Mouse (Mus musculus) ovary, postnatal 36 days (tissue): ENCODE data around the gene Grik3.
A peak's percentile ranks its signal among the peaks of the same experiment; 100 is the strongest.

Experiments
- DNase-seq: peaks from one replicate; pipeline ENCODE4 v3.0.0; 2022; ENCODE audit warnings: low spot score, mixed read lengths

Gene Grik3

DNA sequence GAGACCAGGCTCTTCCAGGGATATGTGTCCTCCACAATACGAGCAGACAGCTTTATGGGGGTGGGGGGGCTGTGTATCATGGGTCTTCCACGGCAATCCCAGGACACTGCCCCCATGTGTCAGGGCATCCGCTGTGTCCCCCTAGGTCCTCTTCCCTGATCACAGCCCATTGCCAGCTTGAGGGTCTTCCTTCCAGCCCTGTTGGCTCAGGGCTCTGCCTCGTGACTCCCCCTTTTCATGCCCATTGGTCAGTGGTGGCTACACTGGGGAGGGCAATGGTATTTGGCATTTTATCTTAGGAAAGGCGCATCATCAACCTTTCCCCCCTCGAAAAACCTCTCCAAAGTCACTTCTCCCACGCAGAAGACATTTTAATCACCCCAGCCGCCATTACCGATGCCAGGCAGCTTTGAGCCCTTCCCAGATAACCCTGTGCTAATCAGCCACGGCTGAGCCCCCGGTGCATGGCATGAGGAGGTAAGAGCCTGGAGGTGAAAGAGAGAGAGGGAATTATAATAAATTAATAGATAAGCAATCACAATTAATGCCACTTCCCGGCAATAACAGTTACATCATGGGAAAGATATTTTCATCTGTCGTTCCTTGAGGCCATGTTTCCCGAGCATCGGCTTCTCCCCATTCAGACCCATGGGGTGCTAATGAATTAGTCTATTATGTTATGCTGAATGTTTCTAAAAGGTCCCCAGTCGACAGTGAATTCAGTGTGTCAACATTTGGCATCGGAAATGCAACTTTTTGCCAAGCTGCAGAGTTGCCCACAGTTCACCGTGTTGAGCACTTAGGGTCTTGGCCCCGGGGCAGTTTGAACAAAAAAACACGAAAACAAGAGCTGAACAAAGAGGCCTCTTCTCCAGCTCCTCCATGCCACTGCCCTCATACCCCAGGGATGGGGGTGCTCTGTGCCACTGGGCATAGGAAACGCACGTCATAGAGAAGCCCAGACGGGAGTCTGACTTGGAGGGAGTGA lies 154.4 kb downstream of the Grik3 start:
- DNase-seq, result no peak

DNA sequence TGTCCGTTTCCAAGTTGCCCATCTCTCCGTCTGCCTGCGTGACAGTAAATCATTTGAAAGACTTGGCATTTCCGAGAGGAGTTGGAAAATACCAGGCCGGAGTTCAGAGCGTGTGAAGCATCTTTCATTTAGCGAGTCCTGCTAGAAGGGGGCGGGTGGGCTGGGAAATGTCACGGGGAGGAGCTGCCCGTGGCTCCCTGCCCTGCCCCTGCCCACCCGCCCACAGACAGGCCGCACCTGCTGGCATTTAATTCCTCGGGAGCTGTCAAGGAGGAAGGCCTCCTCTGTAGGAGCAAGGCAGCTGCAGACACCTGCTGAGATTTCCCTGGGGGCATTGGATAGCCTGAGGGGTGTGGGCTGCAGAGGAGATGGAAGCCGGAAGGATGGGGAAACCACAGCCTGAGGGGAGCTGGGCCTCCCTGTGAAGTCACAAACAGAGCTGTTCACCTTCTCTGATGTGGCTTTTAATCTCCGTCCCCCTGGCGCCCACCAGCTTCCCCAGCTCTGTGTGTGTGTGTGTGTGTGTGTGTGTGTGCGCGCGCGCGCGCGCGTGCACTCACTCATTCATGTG lies 161.3 kb downstream of the Grik3 start:
- DNase-seq, result no peak

DNA sequence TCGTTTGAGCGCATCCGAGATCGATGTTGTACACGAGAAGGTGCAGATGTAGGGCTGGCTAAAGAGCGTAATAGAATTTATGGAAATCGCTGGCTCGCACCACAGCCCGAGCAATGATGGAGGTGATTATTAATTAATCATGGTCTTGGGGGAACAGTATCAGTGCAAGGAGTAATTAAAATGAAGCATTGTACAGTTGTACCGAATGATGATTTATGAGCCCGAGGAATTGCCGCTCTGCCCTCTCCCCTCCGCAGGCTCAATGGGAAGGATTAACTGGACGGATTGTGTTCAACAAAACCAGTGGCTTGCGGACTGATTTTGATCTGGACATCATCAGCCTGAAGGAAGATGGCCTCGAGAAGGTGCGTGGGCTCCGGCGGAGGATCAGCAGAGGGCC lies 165.5 kb downstream of the Grik3 start:
- no peak for DNase-seq

DNA sequence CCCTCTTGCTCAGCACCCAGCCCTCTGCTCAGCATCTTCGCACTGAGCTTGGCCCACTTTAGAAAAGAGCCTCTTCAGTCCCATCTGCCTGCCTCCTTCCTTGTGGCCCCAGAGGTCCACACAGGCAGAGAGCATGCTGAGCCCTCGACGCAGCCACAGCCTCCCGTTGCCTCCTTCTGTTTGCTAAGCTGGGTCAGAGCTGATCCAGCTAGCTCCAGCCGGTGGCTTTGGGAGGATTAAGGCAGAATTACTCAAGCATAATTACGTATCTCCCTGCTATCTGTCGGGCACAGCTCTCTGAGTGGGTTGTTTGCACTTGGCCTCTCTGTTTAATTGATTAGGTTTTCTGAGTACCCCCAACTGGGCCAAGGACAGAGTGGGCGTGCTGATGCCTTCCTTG lies 167.9 kb downstream of the Grik3 start:
- DNase-seq, result no peak

DNA sequence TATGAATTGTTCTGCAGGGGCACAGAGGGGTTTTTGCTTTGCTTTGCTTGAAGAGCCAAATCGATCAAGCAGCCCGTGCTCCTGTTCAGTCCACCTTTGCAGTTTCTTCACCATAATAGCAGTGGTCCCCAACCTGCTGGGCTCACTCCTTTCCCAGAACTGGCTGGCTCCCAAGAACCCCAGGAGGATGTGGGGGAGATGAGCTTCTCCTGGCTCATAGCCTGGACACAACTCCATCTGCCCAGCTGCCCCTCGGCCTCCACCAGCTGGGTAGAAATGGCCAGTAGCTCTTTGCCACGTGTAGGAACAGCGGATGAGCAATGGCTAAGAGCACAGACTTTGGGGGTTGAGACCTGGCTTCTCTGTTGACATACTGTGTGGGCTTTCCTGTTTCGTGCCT lies 171.5 kb downstream of the Grik3 start:
- DNase-seq, result no peak

DNA sequence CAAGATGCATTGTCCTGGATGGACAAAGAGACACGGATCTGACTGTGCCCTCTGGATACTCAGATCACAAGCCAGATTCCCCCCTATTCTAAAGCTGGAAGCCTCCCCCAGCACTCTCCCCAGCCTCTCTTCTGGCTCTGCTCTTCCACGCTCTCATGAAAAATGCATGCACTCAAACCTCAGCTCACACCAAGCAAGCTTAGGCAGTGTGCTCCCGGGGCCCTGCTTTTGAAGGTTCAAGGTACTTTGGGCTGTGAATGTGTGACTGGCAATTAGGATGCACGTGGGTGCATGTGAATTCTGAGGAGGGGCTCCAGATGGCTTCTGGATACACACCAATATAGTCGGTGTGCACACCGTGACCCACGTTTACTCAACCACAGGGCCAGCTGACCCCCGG lies 172.8 kb downstream of the Grik3 start:
- DNase-seq, result no peak

DNA sequence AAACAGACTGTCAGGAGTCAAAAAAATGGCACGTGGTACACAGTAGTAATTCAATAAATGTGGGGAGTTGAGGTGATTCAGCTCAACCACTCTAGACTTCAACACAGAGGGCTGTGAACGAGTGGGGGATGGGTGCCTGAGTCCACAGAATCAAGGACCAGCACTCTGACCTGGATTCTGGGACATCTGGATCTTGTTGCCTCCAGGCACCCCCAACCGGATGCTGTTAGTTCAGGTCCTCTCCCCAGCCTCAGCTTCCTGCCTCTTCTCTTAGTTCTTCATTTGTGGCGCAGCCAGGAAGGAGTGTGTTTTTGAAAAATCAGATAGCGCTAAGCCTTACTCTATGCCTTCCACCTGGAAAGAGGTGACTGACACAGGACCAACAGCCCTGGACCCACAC lies 175.5 kb downstream of the Grik3 start:
- DNase-seq, result no peak

DNA sequence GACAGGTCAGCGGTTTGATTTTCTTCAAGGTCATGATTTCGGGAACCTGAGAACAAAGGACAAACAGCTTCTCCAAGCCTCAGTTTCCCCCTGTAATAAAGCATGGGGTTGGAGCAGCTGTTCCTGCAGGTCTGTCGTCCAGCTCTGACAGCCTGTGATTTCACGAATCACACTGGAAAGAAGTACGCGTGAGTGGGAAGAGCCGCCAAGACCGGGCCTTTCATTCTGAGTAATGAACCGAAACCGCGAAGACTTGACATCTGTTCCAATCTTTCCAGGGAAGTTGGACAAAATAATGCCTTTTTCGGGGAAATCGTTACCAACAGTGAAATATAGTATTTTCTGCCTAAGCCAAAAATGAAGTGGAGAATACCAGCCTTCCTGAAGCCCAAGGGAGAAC lies 191.5 kb downstream of the Grik3 start:
- DNase-seq, result no peak

DNA sequence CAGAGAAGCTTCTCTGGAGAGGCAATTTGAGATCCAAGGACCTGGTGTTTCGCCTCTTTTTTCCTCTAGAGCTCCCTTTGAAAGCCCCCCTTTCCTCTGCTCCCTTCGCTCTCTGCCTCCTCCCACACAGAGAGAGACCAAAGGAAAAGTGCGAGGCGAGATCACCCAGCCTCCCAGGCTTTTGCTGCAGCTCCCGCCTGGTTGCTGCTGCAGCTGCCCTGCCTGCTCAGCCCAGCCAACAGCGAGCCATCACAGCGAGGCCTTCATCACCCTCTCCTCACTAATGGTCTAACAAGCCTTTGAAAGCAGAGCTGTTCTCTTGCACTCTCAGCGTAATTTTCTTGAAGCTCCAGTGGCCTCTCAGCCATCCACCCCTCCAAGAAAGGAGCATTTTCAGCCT lies 196.6 kb downstream of the Grik3 start:
- DNase-seq, result no peak

DNA sequence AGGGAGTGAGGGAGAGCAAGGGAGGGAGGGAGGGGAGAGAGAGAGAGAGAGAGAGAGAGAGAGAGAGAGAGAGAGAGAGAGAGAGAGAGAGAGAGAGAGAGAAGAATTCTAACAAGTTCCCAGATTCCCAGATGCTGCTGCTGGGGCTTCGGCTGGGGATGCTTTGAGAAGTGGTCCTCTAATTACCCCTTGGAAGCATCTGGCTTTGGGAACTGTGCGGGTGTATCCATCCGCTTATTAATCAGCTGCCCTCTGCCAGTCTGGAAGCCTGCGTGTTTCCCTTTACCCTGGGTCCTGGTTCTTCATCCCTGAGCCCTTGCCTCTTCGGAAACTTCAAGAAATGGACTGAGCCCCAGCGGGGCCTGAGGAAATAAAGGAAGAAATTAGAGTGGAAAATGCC lies 204.9 kb downstream of the Grik3 start:
- no peak for DNase-seq

DNA sequence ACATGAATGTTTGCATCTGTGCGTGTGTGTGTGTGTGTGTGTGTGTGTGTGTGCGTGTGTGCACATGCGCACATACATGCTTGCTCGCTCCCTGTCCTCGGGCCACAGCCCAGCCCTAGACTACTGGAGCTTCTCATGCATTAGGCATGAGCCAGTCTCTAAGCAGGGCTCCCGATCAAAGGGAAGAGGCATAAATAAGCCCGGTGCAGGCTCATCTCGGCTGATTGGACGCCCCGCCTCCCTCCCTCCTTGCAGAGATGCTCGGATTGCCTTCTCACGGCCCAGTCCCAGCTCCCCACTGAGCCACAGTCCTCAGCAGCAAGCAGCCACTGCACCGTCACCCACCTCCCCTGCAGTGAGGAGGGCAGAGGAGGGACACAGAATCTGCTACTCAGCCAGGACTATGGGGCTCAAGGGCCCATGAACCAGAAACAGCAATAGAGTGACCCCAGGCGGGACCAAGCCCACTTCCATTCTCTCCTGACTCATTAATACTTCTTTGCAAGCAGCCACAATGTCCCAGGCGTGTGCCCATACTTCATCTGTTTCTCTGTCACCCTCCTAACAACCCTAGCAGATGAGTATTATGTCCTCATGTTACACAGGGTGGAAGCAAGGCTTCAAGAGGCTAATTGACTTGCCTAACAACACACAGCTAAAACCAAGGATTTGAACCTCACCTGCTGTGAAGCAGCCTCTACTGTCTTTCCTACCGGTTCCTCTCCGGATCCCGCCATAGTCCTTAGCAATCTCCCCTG lies 205.9 kb downstream of the Grik3 start:
- DNase-seq, result no peak

DNA sequence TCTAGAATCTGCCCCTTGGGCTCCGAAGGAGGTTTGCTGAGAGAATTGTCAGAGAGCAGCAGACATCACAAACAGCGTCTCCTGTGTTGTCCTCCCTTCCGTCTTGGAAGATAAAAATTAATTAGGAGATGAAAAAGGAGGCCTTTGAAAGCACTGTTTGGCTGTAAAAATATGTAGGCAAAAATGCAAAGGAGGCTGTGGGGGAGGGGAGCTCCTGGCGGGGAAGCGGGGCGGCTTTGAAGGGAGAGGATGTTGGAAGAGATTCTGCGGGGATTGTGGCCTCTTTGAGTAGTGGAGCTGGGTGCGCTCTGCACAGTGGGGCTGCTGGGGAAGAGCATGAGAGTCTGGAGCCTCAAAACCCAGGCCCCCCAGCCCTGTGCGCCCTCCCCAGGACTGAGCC lies 207.1 kb downstream of the Grik3 start:
- no peak for DNase-seq

DNA sequence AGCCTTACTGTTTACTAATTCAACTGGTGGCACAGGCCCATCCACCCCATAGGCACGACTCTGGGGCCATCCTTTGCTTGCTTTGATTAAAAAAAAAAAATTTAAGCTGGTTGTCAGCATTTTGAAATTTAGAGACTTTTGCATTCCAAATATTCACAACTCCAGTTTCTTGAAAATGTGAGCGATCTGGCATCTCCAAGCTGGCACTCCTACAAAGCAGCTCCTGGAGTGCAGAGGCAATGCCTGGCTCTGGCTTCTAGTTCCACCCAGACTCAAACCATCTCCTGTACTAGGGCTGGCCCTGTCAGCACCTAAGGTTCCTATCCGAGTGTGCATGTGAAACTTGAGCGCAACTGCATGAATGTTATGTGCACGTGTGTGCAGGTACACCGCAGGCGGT lies 208.6 kb downstream of the Grik3 start:
- DNase-seq, result no peak

DNA sequence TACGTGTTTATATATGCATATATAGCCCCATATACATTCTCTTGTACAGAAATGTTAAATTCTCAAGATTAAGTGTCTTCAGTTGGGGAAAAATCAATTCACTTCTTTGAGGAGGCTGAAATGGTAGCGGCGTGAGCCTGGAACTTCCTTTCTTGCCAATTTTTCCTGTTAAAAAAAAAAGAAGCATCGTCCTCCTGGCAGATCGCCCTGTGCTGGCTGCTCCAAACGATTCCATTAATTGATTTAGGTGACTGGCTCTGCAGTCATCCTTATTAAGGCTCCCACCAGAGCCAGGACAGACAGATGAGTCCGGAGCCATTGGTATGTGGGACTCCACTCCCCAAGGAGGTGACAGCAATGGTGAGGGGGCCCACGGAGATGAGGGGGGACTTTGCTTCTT lies 209.8 kb downstream of the Grik3 start:
- no peak for DNase-seq

DNA sequence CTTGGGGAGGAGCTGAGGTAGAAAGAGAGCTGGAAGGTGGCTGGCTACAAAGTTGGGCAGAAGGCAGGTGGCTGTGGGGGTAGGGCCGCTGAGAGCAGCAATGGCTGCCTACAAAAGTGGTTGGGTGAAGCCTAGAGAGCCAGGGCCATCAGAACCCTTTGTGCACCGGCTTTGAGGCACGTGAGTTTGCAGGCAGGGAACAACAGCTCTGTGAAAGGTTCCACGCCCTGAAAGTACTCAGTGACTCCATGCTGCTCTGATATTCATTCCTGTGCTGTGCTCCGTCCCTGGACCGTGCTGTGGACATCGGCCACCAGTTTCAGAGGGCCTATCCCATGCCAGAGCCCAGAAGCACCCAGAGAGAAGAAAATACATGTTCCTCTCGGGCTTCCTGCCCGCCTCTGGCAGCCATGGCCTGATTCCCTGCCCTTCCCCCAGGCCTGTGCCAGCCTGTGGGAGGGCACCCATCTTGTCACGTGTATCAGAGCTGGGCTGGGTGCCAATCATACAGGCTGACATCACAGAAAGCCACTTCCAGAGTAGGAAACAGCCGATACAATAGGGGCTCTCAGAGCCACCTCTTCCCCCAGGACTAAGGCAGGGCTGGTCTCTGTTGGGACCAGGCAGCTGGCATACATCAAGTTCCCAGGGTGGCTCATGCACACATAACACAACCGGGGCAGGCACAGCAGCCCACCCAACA lies 212.3 kb downstream of the Grik3 start:
- peak; percentile 64 for DNase-seq

DNA sequence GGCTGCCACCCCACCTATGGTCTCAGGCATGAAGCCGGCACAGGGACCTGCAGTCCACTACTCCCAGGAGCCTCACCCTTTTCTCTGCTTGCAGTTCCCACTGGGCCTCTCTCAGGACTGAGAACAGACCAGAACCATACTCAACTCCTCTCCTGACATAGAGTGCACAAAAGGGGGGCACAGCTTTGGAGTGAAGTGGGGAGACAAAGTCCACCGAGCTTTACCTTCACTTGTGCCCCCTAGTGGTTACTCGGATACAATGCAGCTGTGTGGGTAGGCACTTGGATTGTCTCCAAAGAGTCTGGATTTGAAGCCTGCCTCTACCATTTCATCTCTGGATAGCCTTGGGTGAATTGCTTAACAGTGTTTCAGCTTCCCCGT lies 212.8 kb downstream of the Grik3 start:
- DNase-seq, result no peak

DNA sequence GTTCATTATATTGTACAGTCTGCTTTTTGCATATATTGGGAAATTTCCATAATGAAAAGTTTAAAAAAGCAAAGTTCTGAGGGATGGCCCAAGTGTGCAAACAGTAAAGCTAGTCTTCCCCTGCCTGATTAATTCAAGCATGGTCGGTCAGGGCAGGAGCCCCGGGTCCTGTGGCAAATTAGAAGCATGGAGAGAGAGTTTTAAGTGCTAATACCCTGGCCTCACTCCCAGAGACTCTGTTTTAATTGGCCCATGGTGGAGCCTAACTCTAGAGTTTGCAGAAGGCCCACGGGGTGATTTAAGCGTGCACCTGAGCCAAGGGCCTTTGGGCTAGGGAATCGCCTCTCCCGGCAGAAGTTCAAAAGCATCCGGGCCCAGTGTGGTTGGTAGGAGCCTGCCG lies 215.2 kb downstream of the Grik3 start:
- no peak for DNase-seq

DNA sequence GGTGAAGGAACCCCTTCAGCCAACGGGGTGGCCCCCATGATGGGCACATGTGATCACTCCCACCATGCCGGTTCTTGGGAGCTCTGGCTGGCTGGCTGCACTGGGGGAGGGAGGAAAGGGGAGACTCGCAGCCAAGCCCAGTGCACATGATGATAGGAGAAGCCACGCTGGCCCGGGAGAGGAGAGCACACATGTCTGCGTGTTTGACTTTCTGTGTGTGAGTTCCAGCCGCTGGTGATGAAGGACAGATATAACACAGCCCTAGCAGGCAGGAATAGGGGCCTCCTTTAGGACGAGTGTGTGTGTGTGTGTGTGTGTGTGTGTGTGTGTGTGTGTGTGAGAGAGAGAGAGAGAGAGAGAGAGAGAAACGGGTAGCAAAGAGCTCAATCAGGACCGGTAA lies 219.2 kb downstream of the Grik3 start:
- DNase-seq, result no peak

DNA sequence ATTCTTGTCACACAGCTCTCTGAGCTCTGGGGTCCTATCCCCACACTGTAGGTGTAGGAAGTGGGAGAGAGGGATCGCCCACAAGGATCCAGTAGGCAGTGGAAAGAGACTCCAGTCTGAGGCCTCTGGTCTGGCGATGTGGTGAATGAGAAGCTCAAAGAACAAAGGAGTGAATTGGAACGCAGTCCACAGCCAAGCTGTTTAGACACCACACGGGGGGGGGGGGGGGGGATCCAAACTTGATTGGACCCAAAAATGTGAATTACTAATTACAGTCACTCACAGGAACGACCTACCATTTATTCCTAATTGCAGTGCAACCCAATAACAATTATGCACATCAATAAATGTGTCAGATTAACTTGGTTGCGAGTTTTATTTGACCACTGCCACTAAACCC lies 227.4 kb downstream of the Grik3 start:
- DNase-seq, result no peak

DNA sequence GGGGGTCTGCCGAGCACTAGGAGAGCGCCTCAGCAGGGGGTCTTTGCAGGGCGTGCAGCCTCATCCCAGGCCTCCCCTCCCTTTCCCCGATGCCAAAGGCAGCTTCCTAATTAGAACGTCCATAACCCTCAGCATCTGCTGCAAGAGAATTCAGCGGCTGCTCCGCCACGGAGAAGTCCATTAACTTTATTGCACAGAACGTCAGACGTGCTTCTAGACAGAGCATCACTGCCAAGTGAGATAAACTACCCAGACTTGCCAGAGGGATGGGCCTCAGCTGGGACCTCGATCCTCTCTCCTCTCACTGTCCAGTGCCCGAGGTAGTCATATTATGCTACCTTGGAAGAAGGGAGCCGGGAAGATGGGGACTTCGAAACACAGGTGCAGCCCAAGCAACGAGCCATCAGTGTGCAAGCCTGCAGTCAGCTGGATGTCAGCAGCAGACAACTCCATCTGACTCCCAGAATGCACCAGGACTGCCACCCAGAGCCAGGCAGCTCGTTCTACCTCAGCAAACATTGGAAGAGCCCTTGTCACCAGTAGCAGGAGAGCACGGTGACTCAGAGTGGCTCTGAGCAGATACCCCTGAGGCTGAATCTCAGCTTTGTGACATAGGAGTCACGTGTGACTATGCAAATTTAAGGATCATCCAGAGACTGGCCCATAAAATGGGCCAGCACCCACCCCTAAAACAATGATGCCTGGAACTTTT lies 228.1 kb downstream of the Grik3 start:
- no peak for DNase-seq

DNA sequence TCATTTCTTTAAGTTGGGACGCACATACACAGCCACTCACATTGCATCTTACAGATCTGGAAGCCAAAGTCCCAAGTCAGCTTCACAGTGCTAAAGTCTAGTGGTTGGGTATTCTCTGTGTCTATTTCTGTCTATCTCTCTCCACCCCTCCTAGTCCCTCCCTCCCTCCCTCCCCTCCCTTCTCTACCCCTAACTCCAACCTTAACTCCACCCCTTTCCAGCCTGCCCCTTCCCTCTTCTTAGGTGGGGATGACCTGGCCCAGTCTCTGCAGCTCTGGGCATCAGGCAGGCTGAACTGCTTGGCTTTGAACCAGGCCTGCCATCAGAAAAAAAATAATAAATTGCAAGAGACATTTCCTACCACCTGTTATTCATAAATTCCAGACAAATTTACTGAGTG lies 235.7 kb downstream of the Grik3 start:
- DNase-seq, result no peak

DNA sequence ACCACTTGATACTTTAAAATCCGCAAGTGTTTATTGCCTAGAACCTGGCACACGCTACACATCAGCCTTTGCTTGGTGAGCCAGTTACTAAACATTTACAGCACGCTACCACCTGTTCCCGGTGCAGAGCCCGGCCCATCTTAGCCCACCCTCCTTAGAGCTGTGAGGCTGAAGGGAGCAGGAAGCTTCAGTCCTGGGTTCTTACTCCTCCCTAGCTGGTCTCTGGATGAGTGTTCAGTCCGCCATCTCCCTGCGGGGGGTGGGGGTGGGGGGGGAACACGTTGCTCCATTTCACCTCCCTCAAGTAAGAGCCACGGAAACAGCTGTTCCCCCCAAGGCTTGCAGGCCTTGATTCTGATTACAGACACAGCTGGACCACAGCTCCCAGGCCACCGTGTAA lies 236.5 kb downstream of the Grik3 start:
- DNase-seq, result no peak
